Mouse (Mus musculus) forebrain, embryonic 13.5 days (tissue): ENCODE data around the gene Tgfbr2. TPM values are rescaled to one million over a fixed set of nuclear protein-coding genes. Genes with fewer than 3 reads are reported as not detected.

Source experiments
- ATAC-seq: fragments of 200-750 bp; cut with Nextera tagmentation; 2 replicates; pipeline ENCODE4 v1.8.0; 2017
- H3K27ac ChIP-seq: fragments of 300-500 bp; sonication (generic); 2 replicates; pipeline ENCODE4 v1.5.1; 2015; ENCODE audit warnings: inconsistent platforms, mild to moderate bottlenecking, moderate library complexity
- H3K27me3 ChIP-seq: fragments of 300-500 bp; sonication (generic); 2 replicates; pipeline ENCODE4 v1.6.1; 2015; ENCODE audit warnings: mild to moderate bottlenecking, inconsistent platforms
- H3K36me3 ChIP-seq: fragments of 300-500 bp; sonication (generic); 2 replicates; pipeline ENCODE4 v1.6.1; 2015; ENCODE audit warnings: mild to moderate bottlenecking, inconsistent platforms; ENCODE audit not compliant: poor library complexity, severe bottlenecking
- H3K4me1 ChIP-seq: fragments of 300-500 bp; sonication (generic); 2 replicates; pipeline ENCODE4 v1.6.1; 2015; ENCODE audit warnings: inconsistent platforms
- H3K4me2 ChIP-seq: fragments of 300-500 bp; sonication (generic); 2 replicates; pipeline ENCODE4 v1.6.1; 2015; ENCODE audit warnings: inconsistent platforms, mild to moderate bottlenecking, moderate library complexity
- H3K4me3 ChIP-seq: fragments of 300-500 bp; sonication (generic); 2 replicates; pipeline ENCODE4 v1.5.1; 2015; ENCODE audit warnings: mild to moderate bottlenecking, inconsistent platforms
- H3K9ac ChIP-seq: fragments of 300-500 bp; sonication (generic); 2 replicates; pipeline ENCODE4 v1.6.1; 2015; ENCODE audit warnings: mild to moderate bottlenecking, inconsistent platforms
- H3K9me3 ChIP-seq: fragments of 300-500 bp; sonication (generic); replicated peaks from 2 replicates; pipeline ENCODE4 v1.6.1; 2016; ENCODE audit warnings: inconsistent platforms
- WGBS: fragments of 180-500 bp; shearing (Covaris S2); methylation state at CpG from one replicate; pipeline ENCODE4 v1.1.7; 2015; 5-methylcytosine and 5-hydroxymethylcytosine counted together
- polyA plus RNA-seq: library from polyadenylated mRNA; unstranded; fragments of >200 nt; fragmentation: Nextera tagmentation; extraction: Ambion mirVana; gene quantifications from 2 replicates; pipeline ENCODE4 v1.2.1, GENCODE M21; 2015

Tgfbr2 gene
- polyA plus RNA-seq, 1 experiment from 2014 or later = 4.2 TPM

GRCm38 (mm10) chr9:116099596-116099993 lies 75.6 kb downstream of the Tgfbr2 start:
- Histone ChIP-seq H3K27me3 (no peaks in the 10 kb centered on the region), H3K4me1 (no peaks in the 10 kb centered on the region), H3K4me3 (no peak overlapping the region), H3K27ac (no peak overlapping the region), H3K9ac (no peak overlapping the region), H3K36me3 (no peaks in the 10 kb centered on the region), H3K4me2 (no peak overlapping the region), H3K9me3 (no peaks in the 10 kb centered on the region)
- no peak for ATAC-seq
- 78% methylated on average over 6 of the region's 6 CpGs for WGBS

GRCm38 (mm10) chr9:116098724-116099595 lies 76.2 kb downstream of the Tgfbr2 start:
- H3K4me1 ChIP-seq = no peaks in the 10 kb centered on the region
- 74% methylated on average over 16 of the region's 16 CpGs for WGBS
- H3K36me3 ChIP-seq = no peaks in the 10 kb centered on the region
- H3K4me3 ChIP-seq = no peak overlapping the region
- H3K4me2 ChIP-seq = no peak overlapping the region
- H3K9ac ChIP-seq = no peak overlapping the region
- H3K27ac ChIP-seq = no peak overlapping the region
- ATAC-seq = no peak
- H3K27me3 ChIP-seq = no peaks in the 10 kb centered on the region
- H3K9me3 ChIP-seq = no peaks in the 10 kb centered on the region

GRCm38 (mm10) chr9:116091921-116092320 lies 83.2 kb downstream of the Tgfbr2 start:
- Histone ChIP-seq H3K4me3 (no peak overlapping the region), H3K27ac (no peak overlapping the region), H3K4me1 (no peaks in the 10 kb centered on the region), H3K4me2 (no peak overlapping the region), H3K9ac (no peak overlapping the region), H3K9me3 (no peaks in the 10 kb centered on the region), H3K36me3 (no peaks in the 10 kb centered on the region), H3K27me3 (no peaks in the 10 kb centered on the region)
- 76% methylated on average over 5 of the region's 5 CpGs for WGBS
- ATAC-seq = no peak

GRCm38 (mm10) chr9:116091101-116091841 lies 83.9 kb downstream of the Tgfbr2 start:
- no peaks in the 10 kb centered on the region for H3K4me1 ChIP-seq
- no peak overlapping the region for H3K27ac ChIP-seq
- H3K4me3 ChIP-seq = no peak overlapping the region
- H3K9ac ChIP-seq = no peak overlapping the region
- no peaks in the 10 kb centered on the region for H3K27me3 ChIP-seq
- no peaks in the 10 kb centered on the region for H3K9me3 ChIP-seq
- H3K4me2 ChIP-seq = no peak overlapping the region
- WGBS = 94% methylated on average over 7 of the region's 7 CpGs
- ATAC-seq = no peak
- no peaks in the 10 kb centered on the region for H3K36me3 ChIP-seq

GRCm38 (mm10) chr9:116090296-116090695 lies 84.9 kb downstream of the Tgfbr2 start:
- whole genome bisulfite sequencing = 94% methylated on average over 9 of the region's 9 CpGs
- H3K27ac ChIP-seq = no peak overlapping the region
- no peak for ATAC-seq

GRCm38 (mm10) chr9:116088912-116089311 lies 86.2 kb downstream of the Tgfbr2 start:
- Histone ChIP-seq H3K27ac (no peak overlapping the region), H3K9me3 (no peaks in the 10 kb centered on the region), H3K36me3 (no peaks in the 10 kb centered on the region), H3K4me2 (no peak overlapping the region), H3K4me3 (no peak overlapping the region), H3K4me1 (no peaks in the 10 kb centered on the region; the same call in 1 of the 2 replicates), H3K9ac (no peak overlapping the region), H3K27me3 (no peaks in the 10 kb centered on the region)
- WGBS = 77% methylated on average over 9 of the region's 9 CpGs
- no peak for ATAC-seq

More at GRCm38 (mm10) chr9:116090296-116090695, 84.9 kb downstream of the Tgfbr2 start:
- no peak overlapping the region for H3K4me2 ChIP-seq
- no peaks in the 10 kb centered on the region for H3K36me3 ChIP-seq
- no peak overlapping the region for H3K9ac ChIP-seq
- H3K4me1 ChIP-seq = no peaks in the 10 kb centered on the region
- no peaks in the 10 kb centered on the region for H3K9me3 ChIP-seq
- no peak overlapping the region for H3K4me3 ChIP-seq
- no peaks in the 10 kb centered on the region for H3K27me3 ChIP-seq

- no peak for ATAC-seq
- WGBS = 32% methylated on average over 5 of the region's 5 CpGs
- Histone ChIP-seq H3K36me3 (no peaks in the 10 kb centered on the region), H3K9ac (no peak overlapping the region), H3K4me1 (peaks cover 6% of the 10 kb centered on the region; the same call in 1 of the 2 replicates), H3K4me2 (no peak overlapping the region), H3K27ac (no peak overlapping the region), H3K9me3 (no peaks in the 10 kb centered on the region), H3K27me3 (no peaks in the 10 kb centered on the region), H3K4me3 (no peak overlapping the region)
Observed at GRCm38 (mm10) chr9:116087880-116088279, 87.3 kb downstream of the Tgfbr2 start.

- Histone ChIP-seq H3K9me3 (no peaks in the 10 kb centered on the region), H3K36me3 (no peaks in the 10 kb centered on the region), H3K9ac (no peak overlapping the region), H3K27ac (no peak overlapping the region), H3K4me3 (no peak overlapping the region), H3K4me1 (peaks cover 6% of the 10 kb centered on the region; the same call in 1 of the 2 replicates), H3K4me2 (no peak overlapping the region), H3K27me3 (no peaks in the 10 kb centered on the region)
- ATAC-seq = no peak
- 94% methylated on average over 5 of the region's 5 CpGs for WGBS
Observed at GRCm38 (mm10) chr9:116087263-116087662, 87.9 kb downstream of the Tgfbr2 start.

GRCm38 (mm10) chr9:116085999-116086398 lies 89.2 kb downstream of the Tgfbr2 start:
- WGBS = 88% methylated on average over 6 of the region's 6 CpGs

GRCm38 (mm10) chr9:116084324-116084931 lies 90.7 kb downstream of the Tgfbr2 start:
- H3K4me1 ChIP-seq = peaks cover 6% of the 10 kb centered on the region; the same call in 1 of the 2 replicates
- ATAC-seq = no peak
- H3K36me3 ChIP-seq = no peaks in the 10 kb centered on the region
- H3K27me3 ChIP-seq = no peaks in the 10 kb centered on the region
- H3K4me2 ChIP-seq = no peak overlapping the region
- H3K9ac ChIP-seq = no peak overlapping the region
- no peaks in the 10 kb centered on the region for H3K9me3 ChIP-seq
- H3K4me3 ChIP-seq = no peak overlapping the region
- WGBS = 87% methylated on average over 12 of the region's 12 CpGs
- H3K27ac ChIP-seq = no peak overlapping the region

More at GRCm38 (mm10) chr9:116085999-116086398, 89.2 kb downstream of the Tgfbr2 start:
- no peak overlapping the region for H3K4me3 ChIP-seq
- H3K36me3 ChIP-seq = no peaks in the 10 kb centered on the region
- peaks cover 6% of the 10 kb centered on the region; the same call in 1 of the 2 replicates for H3K4me1 ChIP-seq
- no peak overlapping the region for H3K4me2 ChIP-seq
- H3K9me3 ChIP-seq = no peaks in the 10 kb centered on the region
- no peak overlapping the region for H3K9ac ChIP-seq
- no peak overlapping the region for H3K27ac ChIP-seq
- ATAC-seq = no peak
- no peaks in the 10 kb centered on the region for H3K27me3 ChIP-seq

GRCm38 (mm10) chr9:116083726-116084323 lies 91.3 kb downstream of the Tgfbr2 start:
- Histone ChIP-seq H3K9ac (no peak overlapping the region), H3K9me3 (no peaks in the 10 kb centered on the region), H3K27ac (no peak overlapping the region), H3K4me3 (no peak overlapping the region), H3K4me1 (peaks cover 6% of the 10 kb centered on the region; the same call in 1 of the 2 replicates), H3K27me3 (no peaks in the 10 kb centered on the region), H3K4me2 (no peak overlapping the region), H3K36me3 (no peaks in the 10 kb centered on the region)
- 91% methylated on average over 8 of the region's 8 CpGs for WGBS
- ATAC-seq = no peak
